Mouse (Mus musculus): ENCODE measurements around the gene Dcakd.

Gene Dcakd

GRCm38 (mm10) chr11:103049611-103050010 lies 21.5 kb upstream of the Dcakd start:
- in situ Hi-C loops (cut with MseI, MboI): no loop called here

GRCm38 (mm10) chr11:103046286-103046685 lies 18.2 kb upstream of the Dcakd start:
- in situ Hi-C loops (cut with MseI, MboI): no loop called here

- in situ Hi-C loops (cut with MseI, MboI): no loop called here
Measured at GRCm38 (mm10) chr11:103043982-103044381, 15.8 kb upstream of the Dcakd start.

DNA sequence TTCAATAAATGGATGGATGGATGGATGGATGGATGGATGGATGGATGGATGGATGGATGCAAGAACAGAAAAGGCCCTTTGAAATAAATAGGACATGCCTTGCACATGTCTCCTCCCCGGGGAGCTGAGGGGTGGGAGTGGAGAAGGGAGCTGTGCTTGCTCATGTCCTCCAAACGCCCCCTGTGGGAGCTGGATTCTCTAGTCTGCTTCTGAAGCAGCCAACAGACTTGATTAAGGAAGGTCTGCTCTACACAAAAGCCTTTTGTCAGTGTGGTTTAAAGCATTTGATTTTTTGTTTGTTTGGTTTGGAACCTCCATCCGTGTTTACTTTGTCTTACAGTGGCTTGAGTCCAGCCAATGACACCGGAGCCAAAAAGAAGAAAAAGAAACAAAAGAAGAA lies 14.7 kb upstream of the Dcakd start:
- in situ Hi-C loops (cut with MseI, MboI): no loop called here

- in situ Hi-C loops (cut with MseI, MboI): no loop called here
Measured at GRCm38 (mm10) chr11:103038037-103038436, 9.9 kb upstream of the Dcakd start.

DNA sequence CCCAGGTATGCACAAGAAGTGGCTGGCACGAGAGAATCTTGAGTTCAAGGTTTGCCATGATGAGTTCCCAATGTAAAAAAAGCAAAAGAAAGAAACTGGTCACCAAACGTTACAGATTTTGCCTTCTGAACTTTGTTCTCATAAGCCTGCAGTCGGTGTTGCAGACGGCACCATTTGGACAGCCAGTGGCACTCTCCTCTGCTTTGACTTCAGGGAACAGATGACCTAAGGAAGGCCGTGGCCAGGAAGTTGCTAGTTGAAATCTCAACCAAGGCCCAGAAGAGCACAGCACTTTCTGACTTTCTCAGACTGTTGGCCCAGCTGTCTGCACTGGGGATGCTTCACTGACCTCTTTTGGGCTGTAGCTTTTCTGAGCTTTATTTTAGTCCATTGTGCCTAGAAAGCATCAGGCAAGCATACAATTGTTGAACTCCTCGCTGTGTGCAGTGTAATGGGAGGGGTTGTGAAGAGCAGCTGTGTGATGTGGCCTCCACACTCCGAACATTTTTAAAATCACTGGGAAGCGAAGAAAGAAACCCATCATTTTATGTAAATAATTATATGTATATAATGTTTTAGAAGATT lies 8.8 kb upstream of the Dcakd start:
- in situ Hi-C loops (cut with MseI, MboI): no loop called here

- in situ Hi-C loops (cut with MseI, MboI): no loop called here
Measured at GRCm38 (mm10) chr11:103035007-103035406, 6.9 kb upstream of the Dcakd start.

DNA sequence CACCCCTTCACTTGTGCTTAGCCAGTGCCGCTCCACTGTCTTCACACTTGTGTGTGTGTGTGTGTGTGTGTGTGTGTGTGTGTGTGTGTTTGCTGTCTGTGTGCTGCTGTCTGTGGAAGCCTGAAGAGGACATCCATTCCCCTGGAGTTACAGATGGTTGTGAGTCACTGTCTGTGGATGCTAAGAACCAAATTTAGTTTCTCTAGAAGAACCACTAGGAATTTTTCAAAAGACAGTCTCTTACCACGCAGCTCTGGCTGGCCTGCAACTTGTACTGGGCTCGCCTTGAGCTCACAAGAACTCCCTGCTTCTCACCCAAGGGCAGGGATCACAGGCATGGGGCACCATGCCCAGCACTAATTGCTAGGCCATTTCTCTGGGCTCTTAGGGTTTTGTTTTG lies 4.9 kb upstream of the Dcakd start:
- in situ Hi-C loops (cut with MseI, MboI): no loop called here

GRCm38 (mm10) chr11:103027570-103028175 lies 460 bp downstream of the Dcakd start:
- in situ Hi-C loops (cut with MseI, MboI): no loop called here

GRCm38 (mm10) chr11:103026901-103027300 lies 1.2 kb downstream of the Dcakd start:
- in situ Hi-C loops (cut with MseI, MboI): no loop called here

GRCm38 (mm10) chr11:103023974-103024373 lies 4.2 kb downstream of the Dcakd start:
- in situ Hi-C loops (cut with MseI, MboI): no loop called here

- in situ Hi-C loops (cut with MseI, MboI): no loop called here
Measured at GRCm38 (mm10) chr11:103020713-103021335, 7.3 kb downstream of the Dcakd start.

DNA sequence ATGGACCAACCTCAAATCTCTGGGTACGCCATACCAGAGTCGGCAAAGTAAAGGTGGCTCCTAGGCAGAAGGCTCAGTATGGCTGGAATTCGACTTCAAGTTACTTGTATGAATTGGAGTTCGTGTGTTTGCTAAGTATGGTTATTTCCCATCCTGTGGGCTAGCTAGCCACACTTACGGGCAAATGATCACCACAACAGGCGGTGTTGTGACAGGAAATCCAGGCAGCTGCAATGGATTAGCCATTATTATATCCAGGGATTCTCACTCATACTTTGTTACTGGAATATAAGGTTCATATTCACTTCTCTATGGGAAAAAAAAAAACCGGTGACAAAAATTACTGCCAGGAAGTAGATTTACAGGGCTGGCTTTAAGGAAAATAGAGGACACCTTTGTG lies 8.8 kb downstream of the Dcakd start:
- in situ Hi-C loops (cut with MseI, MboI): no loop called here

- in situ Hi-C loops (cut with MseI, MboI): no loop called here
Measured at GRCm38 (mm10) chr11:103018860-103019259, 9.3 kb downstream of the Dcakd start.

GRCm38 (mm10) chr11:103017661-103018060 lies 10.5 kb downstream of the Dcakd start:
- in situ Hi-C loops (cut with MseI, MboI): no loop called here

DNA sequence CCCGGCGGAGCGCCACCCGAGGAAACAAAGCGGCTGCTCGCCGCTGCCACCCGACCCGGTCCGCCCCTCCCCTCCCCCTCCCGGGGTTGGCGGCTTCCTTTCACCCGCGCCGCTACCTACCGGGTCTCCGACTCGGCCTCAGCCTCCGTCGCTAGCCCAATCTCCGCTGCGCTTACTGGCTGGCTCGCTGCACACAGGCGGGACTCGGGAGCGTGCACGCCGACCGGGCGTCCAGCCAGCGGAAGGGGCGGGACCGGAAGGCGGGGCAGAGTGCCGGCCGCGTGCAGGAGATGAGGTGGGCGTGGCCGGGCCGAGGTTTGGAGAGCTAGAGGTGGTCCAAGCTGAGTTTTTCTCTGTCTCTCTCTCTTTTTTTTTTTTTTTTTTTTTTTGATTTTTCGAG lies 11.2 kb downstream of the Dcakd start:
- in situ Hi-C loops (cut with MseI, MboI): no loop called here

DNA sequence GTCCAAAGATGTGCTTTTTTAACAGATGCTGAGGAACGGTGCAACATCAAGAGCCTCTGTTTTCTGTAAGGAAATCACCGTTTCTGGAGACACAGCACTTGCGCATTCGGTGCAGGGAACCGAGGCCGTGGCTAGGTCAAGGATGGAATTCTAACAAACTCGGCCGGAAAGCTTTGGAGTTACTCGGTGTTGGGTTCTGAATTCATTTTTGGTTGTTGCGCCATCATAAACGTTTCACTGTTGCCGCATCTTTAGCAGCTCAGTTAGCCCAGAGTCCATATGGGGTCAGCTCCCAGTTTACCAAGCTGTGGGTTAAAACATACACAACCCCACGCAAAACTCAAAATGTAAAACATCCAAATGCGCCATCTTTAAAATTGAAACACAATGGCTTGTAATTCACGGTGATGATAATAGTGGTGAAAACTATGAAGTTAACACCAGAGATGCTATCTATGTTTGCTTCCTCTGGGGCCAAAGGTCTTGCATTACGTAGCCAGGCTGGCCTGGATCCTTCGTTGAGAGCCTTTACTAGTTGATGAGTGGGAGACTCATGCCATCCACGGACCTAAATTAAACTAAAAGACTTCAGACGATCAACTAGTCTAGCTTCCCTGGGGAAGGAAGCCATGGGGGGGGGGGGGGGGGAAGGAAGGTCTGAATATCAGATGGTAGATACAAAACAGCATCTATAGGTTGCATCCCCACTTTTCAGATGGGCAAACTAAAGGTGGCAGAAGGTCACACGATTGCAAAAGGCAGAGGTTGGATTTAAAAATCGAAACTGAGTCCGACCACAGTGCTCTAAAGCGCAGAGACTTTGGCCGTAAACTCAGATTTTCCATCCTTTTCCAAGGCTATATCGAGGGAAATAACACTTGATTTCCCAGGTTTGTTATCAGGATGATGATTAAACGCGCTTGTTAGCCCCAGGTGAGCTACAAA lies 12.0 kb downstream of the Dcakd start:
- in situ Hi-C loops (cut with MseI, MboI): no loop called here

- in situ Hi-C loops (cut with MseI, MboI): no loop called here
Measured at GRCm38 (mm10) chr11:103011206-103011497, 17.0 kb downstream of the Dcakd start.

DNA sequence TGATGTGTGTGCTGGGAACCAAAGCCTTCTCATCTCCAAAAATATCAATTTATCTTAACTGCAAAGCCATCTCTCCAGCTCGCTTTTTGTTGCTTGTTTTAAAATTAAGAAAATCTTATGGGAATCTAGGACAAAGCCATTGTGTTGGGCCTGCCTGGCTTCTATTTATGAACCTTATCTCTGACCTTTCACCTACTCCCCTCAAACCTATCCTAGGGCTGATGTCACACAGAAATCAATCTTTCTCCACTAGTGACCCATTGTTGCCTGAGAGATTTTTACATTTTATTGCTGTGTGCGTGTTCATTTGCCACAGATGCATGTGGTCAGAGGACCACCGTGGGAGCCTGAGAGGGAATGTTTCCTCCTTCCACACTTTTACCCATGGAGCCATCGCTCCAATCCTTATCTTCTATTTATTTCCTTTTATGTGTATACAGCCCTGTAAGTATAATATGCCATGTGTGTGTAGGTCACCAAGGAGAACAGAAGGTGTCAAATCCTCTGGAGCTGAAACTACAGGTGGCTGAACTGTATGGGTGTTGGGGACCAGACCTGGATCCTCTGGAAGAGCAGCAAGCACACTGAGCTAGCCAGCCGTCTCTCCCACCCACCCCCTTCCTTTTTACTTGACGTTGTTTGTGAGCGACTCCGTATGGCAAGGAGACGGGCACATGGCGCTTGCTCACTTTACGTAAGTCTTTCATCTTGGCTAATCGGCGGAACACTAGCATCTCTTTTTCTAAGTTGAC lies 17.5 kb downstream of the Dcakd start:
- in situ Hi-C loops (cut with MseI, MboI): no loop called here

GRCm38 (mm10) chr11:103009208-103009607 lies 18.9 kb downstream of the Dcakd start:
- in situ Hi-C loops (cut with MseI, MboI): no loop called here

GRCm38 (mm10) chr11:103008558-103008957 lies 19.6 kb downstream of the Dcakd start:
- in situ Hi-C loops (cut with MseI, MboI): no loop called here

DNA sequence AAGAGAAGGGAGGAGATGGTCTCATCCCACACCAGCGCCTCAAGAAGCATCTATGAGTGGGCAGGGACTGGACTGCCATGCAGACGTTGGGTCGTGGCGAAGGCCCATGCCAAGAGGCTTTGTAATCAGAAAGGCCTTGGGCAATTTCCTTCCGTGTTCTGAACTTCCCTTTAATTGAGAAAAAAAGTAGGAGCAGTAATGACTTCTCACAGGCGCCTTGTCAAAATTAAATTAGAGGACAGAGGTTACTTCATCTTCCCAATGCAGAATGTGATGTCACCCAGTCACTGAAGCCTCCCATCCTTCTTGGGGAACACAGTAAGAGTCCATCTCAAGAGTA lies 21.2 kb downstream of the Dcakd start:
- in situ Hi-C loops (cut with MseI, MboI): no loop called here
